Mouse (Mus musculus) T-helper 17 cell (primary cell): ENCODE measurements around the gene Ovgp1.
"Not testable (repeated sequence)": the region's sequence is repeated elsewhere in the genome, so short reads cannot be mapped to it uniquely, and the experiment has no call there.

ENCODE experiments used
- in situ Hi-C, 2 experiments: fragments of 300-600 bp; cut with MboI, MseI; formaldehyde crosslinking; loops; 1 replicate in 1 of 2; 2 replicates in 1 of 2; pipeline ENCODE4 v1.15.1; 2025; ENCODE audit warnings: high pct_unique_total_duplicates in 2 of 2

Gene Ovgp1

DNA sequence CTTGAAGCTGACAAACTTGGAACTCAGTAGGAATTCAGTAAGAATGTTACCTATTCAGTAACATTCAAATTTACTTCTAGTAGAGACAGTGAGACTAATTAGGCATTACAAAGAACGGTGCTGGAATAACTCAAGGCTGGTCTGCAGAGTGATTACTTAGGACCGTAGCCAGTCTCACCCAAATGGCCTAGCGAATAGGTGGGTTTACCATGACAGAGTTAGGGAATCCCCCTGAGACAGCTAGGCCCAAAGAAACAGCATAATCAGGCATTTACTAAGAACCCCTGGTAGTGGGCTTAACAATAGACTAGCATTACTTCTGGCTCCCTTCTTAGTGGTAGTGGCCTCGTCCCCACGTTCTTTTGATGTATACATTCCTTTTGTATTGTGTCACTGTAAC lies 16.1 kb downstream of the Ovgp1 start:
- in situ Hi-C loops, result loop anchor here (5.0 kb wide), 4 partner anchors 48 to 458 kb away; no protein-coding TSS in a partner anchor

DNA sequence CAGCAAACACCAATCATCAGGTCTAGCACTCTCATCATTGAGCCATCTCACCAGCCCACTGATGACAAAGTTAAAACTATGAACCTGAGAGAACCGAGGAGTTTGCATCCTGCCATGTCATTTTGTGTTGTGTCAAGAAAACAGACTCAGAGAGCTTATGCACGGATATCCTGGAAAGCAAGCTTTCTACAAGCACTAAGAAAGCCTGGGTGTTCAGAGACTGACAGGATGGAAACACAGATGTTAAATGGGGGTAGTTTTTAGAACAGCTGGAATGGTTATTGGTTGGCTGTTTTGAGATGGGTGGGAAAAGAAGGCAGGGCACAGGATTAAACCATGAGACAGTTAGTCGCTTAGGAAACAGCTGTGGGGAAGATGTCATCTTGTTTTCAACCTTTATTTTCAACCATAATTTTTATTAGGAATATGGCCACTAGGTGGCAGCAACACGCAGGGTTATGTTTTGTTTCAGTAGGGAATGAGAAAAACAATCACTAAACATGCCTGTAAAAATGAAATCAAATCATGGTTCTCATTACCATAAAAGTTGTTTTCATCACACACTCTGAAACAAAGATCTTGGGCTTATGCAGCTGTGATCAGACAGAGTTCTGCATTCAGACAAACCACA lies 18.3 kb downstream of the Ovgp1 start:
- in situ Hi-C loops, result loop anchor here (5.0 kb wide), 4 partner anchors 46 to 456 kb away; no protein-coding TSS in a partner anchor

GRCm38 (mm10) chr3:105994730-105995129 lies 21.2 kb downstream of the Ovgp1 start:
- in situ Hi-C loops, result loop anchor here (5.0 kb wide), 4 partner anchors 43 to 453 kb away; no protein-coding TSS in a partner anchor

GRCm38 (mm10) chr3:106000707-106001375 lies 27.3 kb downstream of the Ovgp1 start:
- in situ Hi-C loops, result no loop called here

DNA sequence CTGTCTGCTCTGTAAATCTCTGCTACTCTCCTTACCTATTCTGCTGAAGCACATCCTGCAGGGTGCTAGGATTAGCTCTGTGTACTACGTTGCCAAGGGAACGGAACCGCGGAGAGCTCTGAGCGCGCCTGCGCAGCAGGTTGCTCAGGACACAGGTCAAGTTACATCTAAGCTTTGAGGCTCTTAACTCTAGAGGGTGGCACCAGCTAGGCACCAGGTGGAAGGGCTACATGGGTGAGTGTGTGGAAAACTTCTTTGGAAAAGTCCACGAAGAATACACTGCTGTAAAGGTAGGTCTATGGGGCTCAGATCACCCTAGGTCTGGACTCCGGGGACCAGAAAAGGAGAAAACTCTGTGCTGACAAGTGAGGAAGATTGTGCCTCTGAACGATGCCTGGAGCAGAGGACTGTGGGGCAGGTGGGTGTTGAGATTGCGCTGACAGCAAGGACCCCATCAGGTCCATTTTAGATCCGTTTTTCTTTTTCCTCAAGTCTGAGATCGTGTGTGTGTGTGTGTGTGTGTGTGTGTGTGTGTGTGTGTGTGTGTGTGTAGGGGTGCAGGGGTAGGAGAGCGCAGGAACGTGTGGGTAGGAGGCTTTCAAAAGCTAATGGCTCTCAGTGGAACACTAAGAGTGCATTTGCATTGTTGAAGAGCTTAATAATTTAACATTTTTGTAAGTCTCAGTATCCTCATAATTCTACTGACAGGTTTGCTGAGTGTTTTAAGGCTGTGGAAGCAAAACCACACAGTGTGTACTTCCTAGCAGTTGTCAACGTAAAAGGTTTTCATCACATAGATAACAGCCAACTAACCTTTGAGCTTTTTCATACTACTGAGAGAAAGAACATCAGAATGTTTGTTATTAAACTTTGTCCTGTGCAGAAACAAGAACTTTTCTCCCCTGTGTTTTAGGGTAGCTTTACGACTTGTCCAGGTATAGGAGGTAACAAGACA lies 28.2 kb downstream of the Ovgp1 start:
- in situ Hi-C loops, result no loop called here

DNA sequence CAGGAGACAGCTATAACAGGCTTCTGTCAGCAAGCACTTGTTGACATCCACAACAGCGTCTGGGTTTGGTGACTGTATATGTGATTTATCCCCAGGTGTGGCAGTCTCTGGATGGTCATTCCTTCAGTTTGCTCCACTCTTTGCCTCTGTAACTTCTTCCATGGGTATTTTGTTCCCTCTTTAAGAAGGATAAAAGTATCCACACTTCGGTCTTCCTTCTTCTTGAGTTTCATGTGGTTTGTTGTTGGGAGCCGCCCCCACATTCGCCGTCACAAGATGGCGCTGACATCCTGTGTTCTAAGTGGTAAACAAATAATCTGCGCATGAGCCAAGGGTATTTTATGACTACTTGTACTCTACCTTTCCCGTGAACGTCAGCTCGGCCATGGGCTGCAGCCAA lies 29.8 kb downstream of the Ovgp1 start:
- in situ Hi-C loops, result not testable (repeated sequence)

- in situ Hi-C loops, result no loop called here
Observed at GRCm38 (mm10) chr3:106014546-106014945, 41.0 kb downstream of the Ovgp1 start, which contains the start of gene Pifo. Gene Pifo, minus strand, starts transcription at chr3:106014646.

- in situ Hi-C loops, result no loop called here
Observed at GRCm38 (mm10) chr3:106021840-106022239, 48.3 kb downstream of the Ovgp1 start.

- in situ Hi-C loops, result no loop called here
Observed at GRCm38 (mm10) chr3:106024135-106024534, 50.6 kb downstream of the Ovgp1 start.

- in situ Hi-C loops, result no loop called here
Observed at GRCm38 (mm10) chr3:106032781-106033180, 59.3 kb downstream of the Ovgp1 start, which contains the start of gene Chil5. Gene Chil5, minus strand, starts transcription at chr3:106032814.
